In genomic region chr16:18589080-18589621, GRCm38 (mm10) we compare ENCODE assay signal across 16 mouse cellular contexts. TPM values are rescaled to one million over a fixed set of nuclear protein-coding genes. Genes with fewer than 3 reads are reported as not detected.
DNase-seq lines count a peak whose midpoint lies in the region; ATAC-seq and TF ChIP-seq lines count a peak whose summit lies in the region.
"Had no signal": no experiment of that assay in that cellular context is flagged by ENCODE, and none has a peak within 500 bp of the region (broad histone marks: within the 10 kb centered on the region; RNA-seq: fewer than 3 reads in every experiment).

No protein-coding gene starts in this region.

- H3K36me3 ChIP-seq in hindbrain, embryonic 11.5 days (ENCODE audit: control insufficient read depth, insufficient read depth, low read length): no peaks in the 10 kb centered on the region
- H3K36me3 ChIP-seq in hindbrain, postnatal 0 days (ENCODE audit: insufficient read depth, low read length): no peaks in the 10 kb centered on the region
- H3K36me3 ChIP-seq in midbrain, embryonic 12.5 days: no peaks in the 10 kb centered on the region
- H3K36me3 ChIP-seq in midbrain, embryonic 14.5 days (ENCODE audit: control insufficient read depth, insufficient read depth, low read length): no peaks in the 10 kb centered on the region
- H3K36me3 ChIP-seq in embryonic facial prominence, embryonic 15.5 days: no peaks in the 10 kb centered on the region

- 9% methylated on average over 9 of the region's 9 CpGs for WGBS in hindbrain, embryonic 11.5 days
- 34% methylated on average over 9 of the region's 9 CpGs for WGBS in hindbrain, postnatal 0 days
- 4% methylated on average over 9 of the region's 9 CpGs for WGBS in midbrain, embryonic 12.5 days
- 10% methylated on average over 9 of the region's 9 CpGs for whole genome bisulfite sequencing in midbrain, embryonic 14.5 days
- WGBS in embryonic facial prominence, embryonic 15.5 days: 42% methylated on average over 9 of the region's 9 CpGs

- H3K4me3 ChIP-seq in hindbrain, embryonic 11.5 days (ENCODE audit: low read depth, low read length): no peak overlapping the region
- no peak overlapping the region for H3K4me3 ChIP-seq in hindbrain, postnatal 0 days (ENCODE audit: low read length)
- H3K4me3 ChIP-seq in midbrain, embryonic 12.5 days: 0 out of 2 replicates have a peak overlapping the region, but pooled peaks have one; percentile 19
- H3K4me3 ChIP-seq in midbrain, embryonic 14.5 days (replicated peaks; ENCODE audit: low read depth, low read length): no peak overlapping the region
- H3K4me3 ChIP-seq in embryonic facial prominence, embryonic 15.5 days (replicated peaks): peak overlapping the region; percentile 48; the same call in 1 of the 2 replicates

- peak; percentile 51 for DNase-seq in hindbrain, embryonic 11.5 days (ENCODE audit: low spot score)
- no peak for DNase-seq in hindbrain, postnatal 0 days (ENCODE audit: low spot score)
- no peak for DNase-seq in midbrain, embryonic 14.5 days
- no peak for DNase-seq in adrenal gland, adult 2 months
- DNase-seq: cerebellum, adult 11-12 months; heart, postnatal 4 days; kidney, adult 11 months; kidney, postnatal 25 days; left cerebral cortex, postnatal 4 days had no signal

- H3K9me3 ChIP-seq in hindbrain, embryonic 11.5 days (ENCODE audit: control insufficient read depth, low read length): no peaks in the 10 kb centered on the region
- H3K9me3 ChIP-seq in hindbrain, postnatal 0 days (ENCODE audit: low read length): no peaks in the 10 kb centered on the region
- H3K9me3 ChIP-seq in midbrain, embryonic 12.5 days: no peaks in the 10 kb centered on the region
- H3K9me3 ChIP-seq in midbrain, embryonic 14.5 days (ENCODE audit: control insufficient read depth, low read length): no peaks in the 10 kb centered on the region
- H3K9me3 ChIP-seq in embryonic facial prominence, embryonic 15.5 days (replicated peaks): no peaks in the 10 kb centered on the region

- H3K27ac ChIP-seq in hindbrain, embryonic 11.5 days (ENCODE audit: low read depth, low read length): no peak overlapping the region
- H3K27ac ChIP-seq in hindbrain, postnatal 0 days: no peak overlapping the region
- no peak overlapping the region for H3K27ac ChIP-seq in midbrain, embryonic 12.5 days (replicated peaks)
- H3K27ac ChIP-seq in midbrain, embryonic 14.5 days (replicated peaks; ENCODE audit: low read depth, low read length): no peak overlapping the region
- no peak overlapping the region for H3K27ac ChIP-seq in embryonic facial prominence, embryonic 15.5 days (replicated peaks)
- H3K27ac ChIP-seq: macrophage had no signal

- peaks cover 88% of the 10 kb centered on the region for H3K27me3 ChIP-seq in hindbrain, embryonic 11.5 days (ENCODE audit: control insufficient read depth, insufficient read depth, low read length)
- H3K27me3 ChIP-seq in hindbrain, postnatal 0 days (ENCODE audit: insufficient read depth, low read length): peaks cover 73% of the 10 kb centered on the region
- H3K27me3 ChIP-seq in midbrain, embryonic 12.5 days: peaks cover 97% of the 10 kb centered on the region
- H3K27me3 ChIP-seq in midbrain, embryonic 14.5 days (ENCODE audit: control insufficient read depth, insufficient read depth, low read length): peaks cover 92% of the 10 kb centered on the region
- peaks cover 87% of the 10 kb centered on the region for H3K27me3 ChIP-seq in embryonic facial prominence, embryonic 15.5 days

- TF ChIP-seq CTCF in hindbrain, postnatal 0 days (IDR thresholded peaks at IDR 0.05; ENCODE audit: low read depth): no peak

- ATAC-seq in hindbrain, embryonic 11.5 days (ENCODE audit: low FRiP score): no peak
- ATAC-seq in hindbrain, postnatal 0 days: no peak
- ATAC-seq in midbrain, embryonic 12.5 days (ENCODE audit: low FRiP score, low read depth): no peak
- ATAC-seq in midbrain, embryonic 14.5 days (ENCODE audit: low FRiP score, low TSS enrichment): no peak
- no peak for ATAC-seq in embryonic facial prominence, embryonic 15.5 days (ENCODE audit: insufficient number of reproducible peaks, low FRiP score, low TSS enrichment, low read depth)
- ATAC-seq in inflammation-experienced regulatory T-cells, adult 6 months: no peak
- ATAC-seq: CD4-positive, CD25-positive, alpha-beta regulatory T cell, adult 4 months had no signal

- peaks cover 17% of the 10 kb centered on the region for H3K4me1 ChIP-seq in hindbrain, embryonic 11.5 days (replicated peaks; ENCODE audit: control insufficient read depth, insufficient read depth, low read length)
- H3K4me1 ChIP-seq in hindbrain, postnatal 0 days (ENCODE audit: insufficient read depth, low read length): peaks cover 4% of the 10 kb centered on the region; the same call in 1 of the 2 replicates
- peaks cover 40% of the 10 kb centered on the region for H3K4me1 ChIP-seq in midbrain, embryonic 12.5 days
- H3K4me1 ChIP-seq in midbrain, embryonic 14.5 days (ENCODE audit: control insufficient read depth, insufficient read depth, low read length): peaks cover 13% of the 10 kb centered on the region; the same call in 1 of the 2 replicates
- peaks cover 46% of the 10 kb centered on the region for H3K4me1 ChIP-seq in embryonic facial prominence, embryonic 15.5 days

- H3K4me2 ChIP-seq in hindbrain, embryonic 11.5 days (replicated peaks; ENCODE audit: low read depth, low read length): no peak overlapping the region
- H3K4me2 ChIP-seq in hindbrain, postnatal 0 days (ENCODE audit: low read depth, low read length): no peak overlapping the region
- no peak overlapping the region for H3K4me2 ChIP-seq in midbrain, embryonic 12.5 days (replicated peaks)
- H3K4me2 ChIP-seq in midbrain, embryonic 14.5 days (ENCODE audit: low read length): no peak overlapping the region
- H3K4me2 ChIP-seq in embryonic facial prominence, embryonic 15.5 days (replicated peaks): peak overlapping the region; percentile 75; the same call in 1 of the 2 replicates

- no peak overlapping the region for H3K9ac ChIP-seq in hindbrain, embryonic 11.5 days (ENCODE audit: low read depth, low read length)
- no peak overlapping the region for H3K9ac ChIP-seq in hindbrain, postnatal 0 days (replicated peaks; ENCODE audit: low read length)
- H3K9ac ChIP-seq in midbrain, embryonic 12.5 days (replicated peaks): no peak overlapping the region
- no peak overlapping the region for H3K9ac ChIP-seq in midbrain, embryonic 14.5 days (replicated peaks; ENCODE audit: low read length)
- no peak overlapping the region for H3K9ac ChIP-seq in embryonic facial prominence, embryonic 15.5 days

RNA-seq across cellular contexts. Expression of gene Tbx1, which starts 1.3 kb away (rescaled TPM):
- polyA plus RNA-seq in hindbrain, embryonic 11.5 days (2014; fragmentation: Nextera tagmentation; extraction: Ambion mirVana): 6.4 and 7.4 TPM in 2 replicates
- total RNA-seq in hindbrain, postnatal 0 days (2014; rRNA removed): 0.37 and 4.0 TPM in 2 replicates
- polyA plus RNA-seq in hindbrain, postnatal 0 days (2015; fragmentation: Nextera tagmentation; extraction: Ambion mirVana): 0.51 and 0.92 TPM in 2 replicates
- 1.4 and 2.0 TPM in 2 replicates for polyA plus RNA-seq in midbrain, embryonic 12.5 days (2016; fragmentation: Nextera tagmentation; extraction: Ambion mirVana)
- polyA plus RNA-seq in midbrain, embryonic 14.5 days (2014; fragmentation: Nextera tagmentation; extraction: Ambion mirVana): 0.27 and 0.34 TPM in 2 replicates
- 24.0 and 24.3 TPM in 2 replicates for polyA plus RNA-seq in embryonic facial prominence, embryonic 15.5 days (2015; fragmentation: Nextera tagmentation; extraction: Ambion mirVana)
- under 1 TPM in 1 of 2 experiments, not detected in 1; 0.28 TPM for total RNA-seq in adrenal gland, adult 2 months (2021)
- 0.47 and 0.49 TPM in 2 replicates for polyA plus RNA-seq in adrenal gland, adult 2 months (2012; rRNA removed)
- polyA plus RNA-seq in inflammation-experienced regulatory T-cells, adult 6 months (2017; shearing (Covaris generic)): not detected
- total RNA-seq: common myeloid progenitor, adult 5-6 weeks; granulocyte monocyte progenitor cell, adult 5-6 weeks had no signal
- polyA plus RNA-seq: CD4-positive, CD25-positive, alpha-beta regulatory T cell, adult 4 months; macrophage had no signal

RNA-seq across cellular contexts. Expression of gene Gp1bb, which starts 33.1 kb away (rescaled TPM):
- 8.9 and 9.5 TPM in 2 replicates for polyA plus RNA-seq in hindbrain, embryonic 11.5 days (2014; fragmentation: Nextera tagmentation; extraction: Ambion mirVana)
- 29.3 and 30.8 TPM in 2 replicates for total RNA-seq in hindbrain, postnatal 0 days (2014; rRNA removed)
- 7.6 and 10.1 TPM in 2 replicates for polyA plus RNA-seq in hindbrain, postnatal 0 days (2015; fragmentation: Nextera tagmentation; extraction: Ambion mirVana)
- polyA plus RNA-seq in midbrain, embryonic 12.5 days (2016; fragmentation: Nextera tagmentation; extraction: Ambion mirVana): 7.0 and 8.5 TPM in 2 replicates
- 14.7 and 14.9 TPM in 2 replicates for polyA plus RNA-seq in midbrain, embryonic 14.5 days (2014; fragmentation: Nextera tagmentation; extraction: Ambion mirVana)
- polyA plus RNA-seq in embryonic facial prominence, embryonic 15.5 days (2015; fragmentation: Nextera tagmentation; extraction: Ambion mirVana): 2.6 and 2.8 TPM in 2 replicates
- total RNA-seq in adrenal gland, adult 2 months (2021): not detected
- 2.1 and 4.0 TPM in 2 replicates for polyA plus RNA-seq in adrenal gland, adult 2 months (2012; rRNA removed)
- not detected for polyA plus RNA-seq in inflammation-experienced regulatory T-cells, adult 6 months (2017; shearing (Covaris generic))
- total RNA-seq: granulocyte monocyte progenitor cell, adult 5-6 weeks had no signal
- polyA plus RNA-seq: CD4-positive, CD25-positive, alpha-beta regulatory T cell, adult 4 months had no signal

RNA-seq across cellular contexts. Expression of gene Gm49601, which starts 37.1 kb away (rescaled TPM):
- 3.9 and 6.0 TPM in 2 replicates for polyA plus RNA-seq in hindbrain, embryonic 11.5 days (2014; fragmentation: Nextera tagmentation; extraction: Ambion mirVana)
- total RNA-seq in hindbrain, postnatal 0 days (2014; rRNA removed): 23.8 and 24.0 TPM in 2 replicates
- 3.1 and 4.0 TPM in 2 replicates for polyA plus RNA-seq in hindbrain, postnatal 0 days (2015; fragmentation: Nextera tagmentation; extraction: Ambion mirVana)
- 10.9 and 13.5 TPM in 2 replicates for polyA plus RNA-seq in midbrain, embryonic 12.5 days (2016; fragmentation: Nextera tagmentation; extraction: Ambion mirVana)
- polyA plus RNA-seq in midbrain, embryonic 14.5 days (2014; fragmentation: Nextera tagmentation; extraction: Ambion mirVana): 9.9 and 15.2 TPM in 2 replicates
- polyA plus RNA-seq in embryonic facial prominence, embryonic 15.5 days (2015; fragmentation: Nextera tagmentation; extraction: Ambion mirVana): 7.2 and 7.8 TPM in 2 replicates
- 1 to 10 TPM; 2.4 to 3.6 TPM for total RNA-seq in adrenal gland, adult 2 months (2021)
- 3.7 and 4.0 TPM in 2 replicates for polyA plus RNA-seq in adrenal gland, adult 2 months (2012; rRNA removed)
- polyA plus RNA-seq in inflammation-experienced regulatory T-cells, adult 6 months (2017; shearing (Covaris generic)): not detected
- total RNA-seq: common myeloid progenitor, adult 5-6 weeks had no signal
- polyA plus RNA-seq: CD4-positive, CD25-positive, alpha-beta regulatory T cell, adult 4 months; macrophage had no signal

RNA-seq across cellular contexts. Expression of gene Sept5, which starts 40.6 kb away (rescaled TPM):
- polyA plus RNA-seq in hindbrain, embryonic 11.5 days (2014; fragmentation: Nextera tagmentation; extraction: Ambion mirVana): 63.4 and 64.4 TPM in 2 replicates
- 286 and 335 TPM in 2 replicates for total RNA-seq in hindbrain, postnatal 0 days (2014; rRNA removed)
- polyA plus RNA-seq in hindbrain, postnatal 0 days (2015; fragmentation: Nextera tagmentation; extraction: Ambion mirVana): 186 and 195 TPM in 2 replicates
- polyA plus RNA-seq in midbrain, embryonic 12.5 days (2016; fragmentation: Nextera tagmentation; extraction: Ambion mirVana): 81.6 and 84.4 TPM in 2 replicates
- polyA plus RNA-seq in midbrain, embryonic 14.5 days (2014; fragmentation: Nextera tagmentation; extraction: Ambion mirVana): 175 and 200 TPM in 2 replicates
- 51.1 and 64.8 TPM in 2 replicates for polyA plus RNA-seq in embryonic facial prominence, embryonic 15.5 days (2015; fragmentation: Nextera tagmentation; extraction: Ambion mirVana)
- total RNA-seq in adrenal gland, adult 2 months (2021): 10 to 100 TPM; 12.6 to 12.9 TPM
- polyA plus RNA-seq in adrenal gland, adult 2 months (2012; rRNA removed): 8.0 and 9.1 TPM in 2 replicates
- under 1 TPM; 0.72 to 0.78 (median 0.77) TPM for polyA plus RNA-seq in inflammation-experienced regulatory T-cells, adult 6 months (2017; shearing (Covaris generic))

Comparison
In these comparisons a context has a peak if more than half of its experiments do, and no peak if none do; other contexts are left out.
1. H3K4me3 ChIP-seq: peak in midbrain, embryonic 12.5 days (single experiment) and embryonic facial prominence, embryonic 15.5 days (single experiment); none in hindbrain, embryonic 11.5 days (single experiment), hindbrain, postnatal 0 days (single experiment) and midbrain, embryonic 14.5 days (single experiment).